Mouse (Mus musculus): ENCODE data around the gene Nfatc4. TPM values are rescaled to one million over a fixed set of nuclear protein-coding genes. Genes with fewer than 3 reads are reported as not detected.

The Nfatc4 gene
- polyA plus RNA-seq, 1 experiment: 2.8 TPM

DNA sequence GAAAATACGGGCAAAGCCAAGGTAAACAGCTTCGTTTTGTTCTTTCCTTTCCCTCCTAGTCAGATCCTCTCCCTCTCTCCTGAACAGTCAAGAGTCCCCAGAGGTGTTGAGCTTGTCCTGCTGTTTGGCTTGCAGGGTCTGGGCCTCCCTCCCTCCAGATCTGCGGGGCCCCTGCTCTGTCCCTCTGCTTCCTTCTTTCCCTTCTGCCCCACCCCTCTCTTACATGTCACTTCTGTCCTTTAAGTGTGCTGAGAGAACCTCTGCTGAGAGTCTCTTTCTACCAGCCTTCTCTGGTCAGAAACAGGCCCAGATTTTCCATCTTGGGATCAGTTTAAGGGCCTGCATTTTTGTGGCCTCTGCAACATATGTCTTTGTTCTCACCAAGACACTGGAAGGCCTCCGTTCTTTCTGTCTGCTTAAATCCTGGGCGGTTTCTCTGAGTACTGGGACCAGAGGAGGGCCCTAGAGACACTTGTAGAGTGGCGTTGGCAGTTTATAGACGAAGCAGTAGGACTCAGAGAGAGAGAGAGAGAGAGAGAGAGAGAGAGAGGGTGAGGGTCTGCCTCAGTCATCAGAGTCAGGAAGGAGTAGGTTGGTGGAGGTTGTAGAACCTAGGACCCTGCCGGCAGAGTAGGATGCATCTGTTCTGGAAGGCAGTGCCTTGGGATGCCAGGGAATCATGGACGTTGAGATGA lies 31.6 kb downstream of the Nfatc4 start:
- Histone ChIP-seq H3K4me2 (ENCODE audit: low read depth) (peak overlapping the region; percentile 30), H3K79me2 (ENCODE audit: control insufficient read depth, insufficient read depth) (no peaks in the 10 kb centered on the region), H3K36me3 (ENCODE audit: control insufficient read depth, insufficient read depth) (no peaks in the 10 kb centered on the region), H3K27me3 (ENCODE audit: control insufficient read depth, insufficient read depth, insufficient read length) (peaks cover 22% of the 10 kb centered on the region), H3ac (ENCODE audit: control insufficient read depth, insufficient read length) (no peak overlapping the region), H3K4me3 (no peak overlapping the region)
- TF ChIP-seq E2F4 (IDR thresholded peaks at IDR 0.05; ENCODE audit: insufficient read depth): no peak
- no peak for TF ChIP-seq MYOG (IDR thresholded peaks at IDR 0.05; ENCODE audit: control insufficient read depth in 1 of 3, insufficient read depth in 1 of 3, insufficient read length in 2 of 3, low read depth in 2 of 3)
- no peak for TF ChIP-seq USF1 (IDR thresholded peaks at IDR 0.05; ENCODE audit: low read depth)
- no peak for TF ChIP-seq POLR2AphosphoS2 (IDR thresholded peaks at IDR 0.05; ENCODE audit: insufficient read length, low read depth)
- TF ChIP-seq TCF12 (IDR thresholded peaks at IDR 0.05; ENCODE audit: insufficient read depth, poor library complexity, severe bottlenecking): no peak
- TF ChIP-seq POLR2A (IDR thresholded peaks at IDR 0.05; ENCODE audit: insufficient read length, low read depth): no peak
- TF ChIP-seq TCF3 (IDR thresholded peaks at IDR 0.05; ENCODE audit: insufficient read length, low read depth): no peak
- TF ChIP-seq MYOD1 (IDR thresholded peaks at IDR 0.05; ENCODE audit: control insufficient read depth in 1 of 3, insufficient read length in 2 of 3, low read depth in 2 of 3): no peak
- TF ChIP-seq REST (IDR thresholded peaks at IDR 0.05; ENCODE audit: insufficient read depth, insufficient read length): no peak
- TF ChIP-seq CEBPB (IDR thresholded peaks at IDR 0.05; ENCODE audit: insufficient read depth, poor library complexity, severe bottlenecking): no peak
- no peak for TF ChIP-seq SRF (IDR thresholded peaks at IDR 0.05; ENCODE audit: control insufficient read depth, insufficient read length, low read depth)
- no peak for TF ChIP-seq MAX (IDR thresholded peaks at IDR 0.05; ENCODE audit: low read depth)

DNA sequence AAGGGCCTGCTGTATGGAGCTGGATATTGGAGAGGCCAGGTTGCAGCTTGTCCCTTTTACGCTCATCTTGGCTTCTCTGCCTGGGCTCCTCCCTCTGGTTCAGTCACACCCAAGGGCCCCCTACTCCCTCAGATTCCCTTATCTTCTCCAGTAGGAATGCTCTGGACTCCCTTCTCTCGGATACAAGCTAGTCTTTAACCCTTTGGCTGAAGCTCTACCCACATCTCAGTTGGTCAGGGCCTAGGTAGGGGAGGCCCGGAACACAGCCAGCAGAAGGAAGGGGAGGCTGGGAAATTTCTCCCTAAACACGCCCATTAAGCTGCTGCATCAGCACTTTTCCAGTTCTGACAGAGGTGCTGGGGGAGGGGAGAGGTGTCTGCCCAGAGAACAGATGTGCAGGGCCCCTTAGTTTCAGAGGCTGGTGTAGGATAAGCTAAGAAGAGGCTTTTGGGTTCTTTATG lies 32.2 kb downstream of the Nfatc4 start:
- Histone ChIP-seq H3K79me2 (ENCODE audit: control insufficient read depth, insufficient read depth) (no peaks in the 10 kb centered on the region), H3K4me3 (no peak overlapping the region), H3K36me3 (ENCODE audit: control insufficient read depth, insufficient read depth) (no peaks in the 10 kb centered on the region), H3K27me3 (ENCODE audit: control insufficient read depth, insufficient read depth, insufficient read length) (peaks cover 22% of the 10 kb centered on the region), H3K4me2 (ENCODE audit: low read depth) (no peak overlapping the region), H3ac (ENCODE audit: control insufficient read depth, insufficient read length) (no peak overlapping the region)
- TF ChIP-seq CEBPB (IDR thresholded peaks at IDR 0.05; ENCODE audit: insufficient read depth, poor library complexity, severe bottlenecking): no peak
- TF ChIP-seq MAX (IDR thresholded peaks at IDR 0.05; ENCODE audit: low read depth): no peak
- no peak for TF ChIP-seq SRF (IDR thresholded peaks at IDR 0.05; ENCODE audit: control insufficient read depth, insufficient read length, low read depth)
- no peak for TF ChIP-seq REST (IDR thresholded peaks at IDR 0.05; ENCODE audit: insufficient read depth, insufficient read length)

DNA sequence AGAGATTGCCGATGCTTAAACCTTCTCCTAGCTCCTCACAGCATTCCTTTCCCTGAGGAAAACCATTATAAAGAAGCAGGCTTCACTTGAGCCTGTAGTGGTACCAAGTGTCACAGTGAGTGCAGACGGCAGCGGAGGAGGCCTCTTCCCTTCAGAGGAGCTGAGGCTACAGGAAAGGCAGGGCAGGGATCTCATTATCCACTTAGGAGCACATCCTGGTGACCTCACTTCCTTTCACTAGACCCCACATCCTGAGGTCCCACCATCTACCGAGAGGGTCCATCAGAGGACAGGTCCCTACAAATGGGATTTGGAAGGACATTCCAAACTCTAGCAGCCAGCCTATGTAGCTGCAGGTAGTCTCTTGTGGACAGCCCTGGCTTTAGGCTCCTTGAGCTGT lies 34.6 kb downstream of the Nfatc4 start:
- H3K27me3 ChIP-seq (ENCODE audit: control insufficient read depth, insufficient read depth, insufficient read length): peaks cover 27% of the 10 kb centered on the region
- no peak overlapping the region for H3ac ChIP-seq (ENCODE audit: control insufficient read depth, insufficient read length)
- no peak overlapping the region for H3K4me3 ChIP-seq
- no peaks in the 10 kb centered on the region for H3K36me3 ChIP-seq (ENCODE audit: control insufficient read depth, insufficient read depth)
- TF ChIP-seq USF1 (IDR thresholded peaks at IDR 0.05; ENCODE audit: low read depth) (no peak), MAX (IDR thresholded peaks at IDR 0.05; ENCODE audit: low read depth) (no peak), TCF3 (IDR thresholded peaks at IDR 0.05; ENCODE audit: insufficient read length, low read depth) (no peak), POLR2AphosphoS2 (IDR thresholded peaks at IDR 0.05; ENCODE audit: insufficient read length, low read depth) (no peak), E2F4 (IDR thresholded peaks at IDR 0.05; ENCODE audit: insufficient read depth) (no peak), POLR2A (IDR thresholded peaks at IDR 0.05; ENCODE audit: insufficient read length, low read depth) (no peak)
- no peaks in the 10 kb centered on the region for H3K79me2 ChIP-seq (ENCODE audit: control insufficient read depth, insufficient read depth)
- no peak overlapping the region for H3K4me2 ChIP-seq (ENCODE audit: low read depth)

DNA sequence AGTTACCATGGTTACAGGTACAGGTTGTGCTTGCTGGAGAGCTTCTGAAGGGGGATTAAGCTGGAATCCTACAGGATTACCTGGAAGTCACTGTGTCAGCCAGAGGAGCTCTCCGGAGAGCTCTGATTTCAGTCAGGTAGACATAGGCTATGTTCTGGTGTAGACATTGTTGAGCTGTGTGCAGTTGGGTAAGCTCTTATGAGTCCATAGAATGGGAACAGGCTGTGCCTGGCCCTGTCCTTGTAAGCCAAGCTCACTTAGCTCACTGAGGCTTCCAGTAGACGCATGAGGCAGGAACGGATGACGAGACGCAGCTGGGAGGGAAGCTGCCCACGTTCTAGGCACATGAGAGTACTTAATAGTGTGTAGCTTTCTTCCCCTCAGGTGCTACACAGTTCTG lies 39.2 kb downstream of the Nfatc4 start:
- no peak overlapping the region for H3ac ChIP-seq (ENCODE audit: control insufficient read depth, insufficient read length)
- H3K27me3 ChIP-seq (ENCODE audit: control insufficient read depth, insufficient read depth, insufficient read length): peaks cover 23% of the 10 kb centered on the region
- TF ChIP-seq POLR2AphosphoS2 (IDR thresholded peaks at IDR 0.05; ENCODE audit: insufficient read length, low read depth) (no peak), TCF12 (IDR thresholded peaks at IDR 0.05; ENCODE audit: insufficient read depth, poor library complexity, severe bottlenecking) (no peak), CEBPB (IDR thresholded peaks at IDR 0.05; ENCODE audit: insufficient read depth, poor library complexity, severe bottlenecking) (no peak), MYOG (IDR thresholded peaks at IDR 0.05; ENCODE audit: control insufficient read depth in 1 of 3, insufficient read depth in 1 of 3, insufficient read length in 2 of 3, low read depth in 2 of 3) (no peak), POLR2A (IDR thresholded peaks at IDR 0.05; ENCODE audit: insufficient read length, low read depth) (no peak), SRF (IDR thresholded peaks at IDR 0.05; ENCODE audit: control insufficient read depth, insufficient read length, low read depth) (no peak), MAX (IDR thresholded peaks at IDR 0.05; ENCODE audit: low read depth) (no peak), MYOD1 (IDR thresholded peaks at IDR 0.05; ENCODE audit: control insufficient read depth in 1 of 3, insufficient read length in 2 of 3, low read depth in 2 of 3) (no peak)
- H3K4me2 ChIP-seq (ENCODE audit: low read depth): no peak overlapping the region
- H3K79me2 ChIP-seq (ENCODE audit: control insufficient read depth, insufficient read depth): no peaks in the 10 kb centered on the region
- H3K4me3 ChIP-seq: no peak overlapping the region
- no peaks in the 10 kb centered on the region for H3K36me3 ChIP-seq (ENCODE audit: control insufficient read depth, insufficient read depth)

DNA sequence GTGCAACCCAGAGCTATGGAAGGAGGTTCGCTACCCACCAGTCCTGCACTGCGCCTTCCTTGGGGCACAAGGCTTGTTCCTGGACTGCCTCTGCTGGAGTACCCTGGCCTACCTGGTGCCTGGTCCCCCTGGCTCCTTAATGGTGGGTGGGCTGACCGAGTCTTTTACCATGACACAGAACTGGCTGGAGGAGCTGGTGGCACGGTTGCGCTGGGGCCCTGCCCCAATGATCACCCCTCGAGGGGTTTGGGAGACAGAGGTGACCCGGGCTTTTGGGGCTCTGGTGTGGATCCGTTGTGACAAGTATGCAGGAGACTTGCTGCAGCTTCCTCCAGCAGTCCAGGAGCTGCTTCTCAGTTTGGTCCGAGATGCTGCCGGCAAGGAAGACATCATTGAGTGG lies 40.0 kb downstream of the Nfatc4 start:
- no peak overlapping the region for H3K4me3 ChIP-seq
- no peak overlapping the region for H3ac ChIP-seq (ENCODE audit: control insufficient read depth, insufficient read length)
- no peak for TF ChIP-seq MAX (IDR thresholded peaks at IDR 0.05; ENCODE audit: low read depth)
- TF ChIP-seq POLR2A (IDR thresholded peaks at IDR 0.05; ENCODE audit: insufficient read length, low read depth): no peak
- no peak for TF ChIP-seq SRF (IDR thresholded peaks at IDR 0.05; ENCODE audit: control insufficient read depth, insufficient read length, low read depth)
- no peak for TF ChIP-seq USF1 (IDR thresholded peaks at IDR 0.05; ENCODE audit: low read depth)
- no peak for TF ChIP-seq E2F4 (IDR thresholded peaks at IDR 0.05; ENCODE audit: insufficient read depth)
- no peak for TF ChIP-seq REST (IDR thresholded peaks at IDR 0.05; ENCODE audit: insufficient read depth, insufficient read length)
- TF ChIP-seq TCF12 (IDR thresholded peaks at IDR 0.05; ENCODE audit: insufficient read depth, poor library complexity, severe bottlenecking): no peak
- no peak for TF ChIP-seq MYOG (IDR thresholded peaks at IDR 0.05; ENCODE audit: control insufficient read depth in 1 of 3, insufficient read depth in 1 of 3, insufficient read length in 2 of 3, low read depth in 2 of 3)
- no peak for TF ChIP-seq TCF3 (IDR thresholded peaks at IDR 0.05; ENCODE audit: insufficient read length, low read depth)
- TF ChIP-seq MYOD1 (IDR thresholded peaks at IDR 0.05; ENCODE audit: control insufficient read depth in 1 of 3, insufficient read length in 2 of 3, low read depth in 2 of 3): no peak
- TF ChIP-seq POLR2AphosphoS2 (IDR thresholded peaks at IDR 0.05; ENCODE audit: insufficient read length, low read depth): no peak
- no peak overlapping the region for H3K4me2 ChIP-seq (ENCODE audit: low read depth)
- H3K79me2 ChIP-seq (ENCODE audit: control insufficient read depth, insufficient read depth): no peaks in the 10 kb centered on the region
- H3K27me3 ChIP-seq (ENCODE audit: control insufficient read depth, insufficient read depth, insufficient read length): peaks cover 17% of the 10 kb centered on the region
- no peaks in the 10 kb centered on the region for H3K36me3 ChIP-seq (ENCODE audit: control insufficient read depth, insufficient read depth)
